Mouse (Mus musculus) thymus, adult 2 months (tissue): Measurements from ENCODE around the gene Tns4. TPM values are rescaled to one million over a fixed set of nuclear protein-coding genes. Genes with fewer than 3 reads are reported as not detected.

Experiments
- DNase-seq: peaks from one replicate; pipeline ENCODE4 v3.0.0; 2021
- H3K27ac ChIP-seq: fragments of 200-500 bp; 2 replicates; pipeline ENCODE4 v1.5.1; 2012; ENCODE audit warnings: low read length, control low read depth; ENCODE audit not compliant: control insufficient read depth, insufficient read depth
- H3K27me3 ChIP-seq: fragments of 200-500 bp; 2 replicates; pipeline ENCODE4 v1.6.1; 2012; ENCODE audit warnings: mild to moderate bottlenecking, low read length, moderate library complexity, mixed read lengths; ENCODE audit not compliant: control insufficient read depth, insufficient read depth
- H3K36me3 ChIP-seq: fragments of 200-500 bp; 2 replicates; pipeline ENCODE4 v1.6.1; 2012; ENCODE audit warnings: mild to moderate bottlenecking, low read length, moderate library complexity; ENCODE audit not compliant: control insufficient read depth, insufficient read depth
- H3K4me1 ChIP-seq: fragments of 200-500 bp; replicated peaks from 2 replicates; pipeline ENCODE4 v1.6.1; 2012; ENCODE audit warnings: low read length; ENCODE audit not compliant: control insufficient read depth, insufficient read depth
- H3K4me3 ChIP-seq: fragments of 200-500 bp; 2 replicates; pipeline ENCODE4 v1.5.1; 2012; ENCODE audit warnings: mild to moderate bottlenecking, low read length, control low read depth, moderate library complexity; ENCODE audit not compliant: control insufficient read depth, insufficient read depth
- CTCF ChIP-seq: fragments of 200-500 bp; IDR thresholded peaks from 2 replicates; pipeline ENCODE4 v1.5.1; 2012; ENCODE audit warnings: mild to moderate bottlenecking, control low read depth, low read length, moderate library complexity, borderline replicate concordance; ENCODE audit not compliant: control insufficient read depth, poor library complexity, insufficient read depth; ENCODE audit errors: extremely low read depth
- POLR2A ChIP-seq: fragments of 200-500 bp; IDR thresholded peaks from 2 replicates; pipeline ENCODE4 v1.6.1; 2012; ENCODE audit warnings: mild to moderate bottlenecking, low read length, control low read depth, moderate library complexity; ENCODE audit not compliant: control insufficient read depth, poor library complexity, insufficient read depth; ENCODE audit errors: extremely low read depth
- WGBS: fragments of 180-500 bp; shearing (Covaris S2); methylation state at CpG from one replicate; pipeline ENCODE4 v1.1.7; 2018; 5-methylcytosine and 5-hydroxymethylcytosine counted together
- polyA plus RNA-seq: library from polyadenylated mRNA; depleted of rRNA; stranded (reverse); fragments of >200 nt; gene quantifications from 2 replicates; pipeline ENCODE4 v1.2.3, GENCODE M21; 2012

The Tns4 gene
- polyA plus RNA-seq, 1 experiment, result 7.5 TPM

DNA sequence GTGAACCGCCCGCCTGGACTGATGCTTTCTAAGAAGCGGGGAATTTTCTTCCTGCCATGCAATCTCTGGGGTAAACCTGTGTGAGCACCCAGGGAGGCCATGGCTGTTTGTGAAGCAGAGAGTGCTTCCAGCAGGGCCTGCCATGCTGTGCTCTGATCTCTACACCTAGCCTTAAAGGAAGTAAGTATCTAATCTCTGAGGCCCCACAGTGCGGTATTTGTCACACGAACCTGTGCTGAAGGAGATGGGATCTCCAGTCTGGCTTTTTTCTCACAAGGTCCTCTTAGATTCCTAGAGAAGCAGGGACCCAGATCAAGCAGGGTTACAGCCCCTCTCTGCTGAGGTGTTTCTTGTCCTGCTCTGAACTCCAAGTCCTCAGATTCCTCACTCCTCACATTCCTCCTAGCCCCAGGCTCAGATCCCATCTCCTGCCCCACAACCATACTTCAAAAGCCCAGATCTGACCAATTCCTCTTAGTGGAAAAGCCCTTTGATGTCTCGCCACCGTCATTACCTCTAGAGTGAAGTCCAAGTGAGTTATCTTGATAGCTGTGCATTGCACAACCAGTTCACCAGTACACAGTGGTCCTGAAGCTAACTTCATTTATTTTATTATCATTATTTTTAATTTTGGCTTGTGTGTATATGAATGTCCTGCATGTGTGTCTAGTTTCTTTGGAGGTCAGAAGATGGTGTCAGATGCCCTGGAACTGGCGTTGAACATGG lies 25.5 kb downstream of the Tns4 start:
- 84% methylated on average over 8 of the region's 8 CpGs for WGBS
- no peak overlapping the region for H3K27ac ChIP-seq
- H3K4me1 ChIP-seq, result peaks cover 17% of the 10 kb centered on the region; the same call in 1 of the 2 replicates
- TF ChIP-seq CTCF, result no peak
- TF ChIP-seq POLR2A, result no peak
- H3K27me3 ChIP-seq, result no peaks in the 10 kb centered on the region
- H3K36me3 ChIP-seq, result no peaks in the 10 kb centered on the region
- no peak overlapping the region for H3K4me3 ChIP-seq
- no peak for DNase-seq

DNA sequence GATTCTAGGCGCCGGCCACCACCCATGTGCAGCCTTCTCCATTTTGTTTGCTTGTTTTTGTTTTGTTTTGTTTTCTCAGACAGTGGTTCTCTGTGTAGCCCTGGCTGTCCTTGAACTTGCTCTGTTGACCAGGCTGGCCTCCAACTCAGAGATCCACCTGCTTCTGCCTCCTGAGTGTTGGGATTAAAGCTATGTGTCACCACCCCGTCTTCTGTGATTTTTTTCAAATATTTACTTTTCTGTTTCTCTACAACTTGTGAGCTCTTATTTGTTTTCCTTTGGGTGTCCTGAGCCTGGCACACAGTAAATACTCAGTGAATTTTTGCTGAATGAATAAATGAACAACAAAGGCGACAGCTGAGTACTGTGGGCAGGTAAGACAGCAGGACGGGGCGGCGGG lies 26.4 kb downstream of the Tns4 start:
- WGBS, result 97% methylated on average over 7 of the region's 7 CpGs
- Histone ChIP-seq H3K4me3 (no peak overlapping the region), H3K27me3 (no peaks in the 10 kb centered on the region), H3K27ac (no peak overlapping the region), H3K36me3 (no peaks in the 10 kb centered on the region), H3K4me1 (peaks cover 11% of the 10 kb centered on the region; the same call in 1 of the 2 replicates)
- DNase-seq, result no peak
- no peak for TF ChIP-seq CTCF
- no peak for TF ChIP-seq POLR2A

DNA sequence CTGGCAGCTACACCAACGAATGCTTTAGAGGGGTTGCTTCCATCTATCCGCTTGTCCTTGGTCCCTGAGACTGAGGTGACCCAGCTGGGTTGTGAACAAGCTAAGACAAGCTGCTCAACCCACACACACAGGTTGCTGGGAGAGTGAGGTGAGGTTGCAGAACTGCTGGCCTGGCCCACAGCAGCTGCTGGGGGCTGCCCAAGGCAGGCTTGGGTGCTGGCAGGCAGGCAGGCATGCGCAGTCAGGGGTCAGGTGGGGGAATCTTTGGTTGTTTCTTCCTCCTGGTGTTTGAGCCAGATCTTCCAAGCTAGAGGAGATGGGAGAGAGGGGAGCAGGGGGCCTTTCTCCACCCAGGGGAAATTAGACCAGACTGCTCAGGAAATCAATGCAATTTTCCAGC lies 28.7 kb downstream of the Tns4 start:
- Histone ChIP-seq H3K27ac (no peak overlapping the region), H3K27me3 (no peaks in the 10 kb centered on the region), H3K4me3 (no peak overlapping the region), H3K36me3 (no peaks in the 10 kb centered on the region), H3K4me1 (peaks cover 8% of the 10 kb centered on the region; the same call in 1 of the 2 replicates)
- whole genome bisulfite sequencing, result 35% methylated on average over 3 of the region's 3 CpGs
- TF ChIP-seq CTCF (no peak), POLR2A (no peak)
- DNase-seq, result no peak

DNA sequence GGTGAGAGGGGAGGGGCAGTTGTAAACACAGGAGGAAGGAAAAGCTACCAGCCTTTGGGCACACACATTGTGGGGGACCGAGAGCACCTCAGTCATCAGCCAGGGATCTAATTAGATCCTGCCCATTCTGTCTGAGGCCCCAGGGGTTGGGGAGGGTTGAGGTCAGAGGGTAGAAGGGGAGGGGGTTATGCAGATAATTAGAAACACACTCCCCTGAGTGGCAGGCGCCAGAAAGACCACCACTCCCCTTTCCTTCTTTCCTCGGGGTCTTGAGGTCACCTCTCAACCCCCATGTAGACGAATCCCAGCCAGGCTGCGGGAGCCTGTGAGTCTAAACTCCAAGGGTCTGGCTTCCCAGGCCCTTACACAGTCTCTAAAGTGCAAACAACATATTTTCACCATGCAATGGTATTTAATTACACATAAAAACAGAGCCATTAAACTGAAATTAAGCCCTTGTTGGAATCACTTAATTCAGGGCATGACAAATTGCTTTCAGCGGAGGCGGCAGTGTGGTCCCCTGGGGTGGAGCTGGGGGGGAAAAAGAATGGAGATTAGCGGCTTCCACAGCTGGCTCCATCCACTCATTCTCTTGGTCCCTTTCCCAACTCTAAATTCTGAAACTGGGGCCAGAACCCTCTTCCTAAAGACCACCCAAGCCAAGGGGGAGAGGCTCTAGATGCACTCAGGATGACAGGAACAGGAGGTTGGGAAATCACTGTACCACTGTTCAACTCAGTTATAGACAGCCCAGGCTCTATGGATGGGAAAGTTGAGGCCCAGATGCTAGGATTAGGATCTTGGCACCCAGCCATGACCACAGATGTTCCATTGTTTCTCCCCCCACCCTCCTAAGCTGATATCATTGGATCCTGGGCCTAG lies 33.3 kb downstream of the Tns4 start:
- DNase-seq, result no peak
- WGBS, result 84% methylated on average over 8 of the region's 8 CpGs

DNA sequence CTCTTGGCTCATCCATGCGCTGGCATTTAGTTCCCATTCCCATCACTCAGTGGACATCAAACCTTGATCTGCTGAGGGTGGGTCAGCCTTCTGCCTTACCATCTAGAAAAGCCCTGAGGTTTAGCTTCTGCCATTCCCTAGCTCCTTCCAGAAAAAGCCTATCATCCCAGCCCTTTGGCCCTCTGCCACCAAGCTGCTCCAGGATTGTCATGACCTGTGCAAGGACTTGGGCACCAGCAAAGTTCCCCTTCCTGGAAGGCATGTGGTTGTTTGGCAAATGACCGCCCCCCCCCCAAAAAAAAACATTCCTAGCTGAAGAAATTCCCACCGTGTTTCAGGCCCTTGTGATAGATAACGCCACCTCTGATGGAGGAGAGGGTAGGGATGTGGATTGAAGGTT lies 34.0 kb downstream of the Tns4 start:
- Histone ChIP-seq H3K27ac (no peak overlapping the region), H3K4me1 (peaks cover 3% of the 10 kb centered on the region; the same call in 1 of the 2 replicates), H3K36me3 (no peaks in the 10 kb centered on the region), H3K27me3 (no peaks in the 10 kb centered on the region), H3K4me3 (no peak overlapping the region)
- no peak for TF ChIP-seq CTCF
- TF ChIP-seq POLR2A, result no peak
- DNase-seq, result no peak
- WGBS, result 84% methylated on average over 4 of the region's 4 CpGs

More for the DNA sequence above, 33.3 kb downstream of the Tns4 start:
- peaks cover 8% of the 10 kb centered on the region; the same call in 1 of the 2 replicates for H3K4me1 ChIP-seq
- TF ChIP-seq CTCF, result no peak
- no peak for TF ChIP-seq POLR2A
- H3K27me3 ChIP-seq, result no peaks in the 10 kb centered on the region
- H3K36me3 ChIP-seq, result no peaks in the 10 kb centered on the region
- H3K27ac ChIP-seq, result no peak overlapping the region
- no peak overlapping the region for H3K4me3 ChIP-seq

DNA sequence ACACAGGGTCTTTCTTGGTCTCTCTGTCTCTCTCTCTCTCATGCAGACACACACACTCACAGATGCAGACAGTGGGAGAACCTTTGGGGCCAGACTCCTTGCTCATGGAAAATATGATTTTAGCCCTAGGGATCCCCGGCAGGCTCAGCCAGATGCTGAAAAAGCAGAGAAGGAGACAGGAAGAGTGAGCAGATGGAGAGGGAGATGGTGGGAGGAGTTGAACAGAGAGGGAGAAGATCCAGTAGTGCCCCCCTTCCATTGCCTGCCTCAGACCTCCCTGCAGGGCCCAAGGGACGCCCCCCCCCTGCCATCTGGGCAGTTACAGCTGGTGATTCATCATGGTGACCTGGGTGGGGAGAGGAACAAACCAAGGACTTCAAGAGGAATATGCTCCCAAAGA lies 41.5 kb downstream of the Tns4 start:
- peaks cover 6% of the 10 kb centered on the region for H3K4me1 ChIP-seq
- no peaks in the 10 kb centered on the region; the same call in 1 of the 2 replicates for H3K27me3 ChIP-seq
- no peak overlapping the region for H3K4me3 ChIP-seq
- DNase-seq, result no peak
- 92% methylated on average over 2 of the region's 2 CpGs for WGBS
- no peak overlapping the region for H3K27ac ChIP-seq
- no peaks in the 10 kb centered on the region for H3K36me3 ChIP-seq
- TF ChIP-seq POLR2A (no peak), CTCF (no peak)
